Mouse (Mus musculus): ENCODE data around the gene Adgrg1. TPM values are rescaled to one million over a fixed set of nuclear protein-coding genes. Genes with fewer than 3 reads are reported as not detected.
"Not testable (repeated sequence)": the region's sequence is repeated elsewhere in the genome, so short reads cannot be mapped to it uniquely, and the experiment has no call there.

Gene Adgrg1
- polyA plus RNA-seq, 1 experiment from 2014 or later = 208 TPM

- H3K9ac ChIP-seq = no peak overlapping the region
- H3K9me3 ChIP-seq = no peaks in the 10 kb centered on the region
- ATAC-seq (ENCODE audit: low FRiP score, low read depth) = no peak
- no peak overlapping the region for H3K27ac ChIP-seq
- H3K4me2 ChIP-seq (replicated peaks) = no peak overlapping the region
- H3K4me3 ChIP-seq = no peak overlapping the region
- WGBS = 88% methylated on average over 10 of the region's 10 CpGs
- H3K27me3 ChIP-seq (replicated peaks) = no peaks in the 10 kb centered on the region
- H3K36me3 ChIP-seq = no peaks in the 10 kb centered on the region
- 0 out of 2 replicates have a peak, but pooled peaks cover 4% of the 10 kb centered on the region for H3K4me1 ChIP-seq
Measured at GRCm38 (mm10) chr8:95020821-95021220, 46.3 kb downstream of the Adgrg1 start.

- Histone ChIP-seq H3K9me3 (no peaks in the 10 kb centered on the region), H3K4me3 (no peak overlapping the region), H3K36me3 (no peaks in the 10 kb centered on the region), H3K4me2 (replicated peaks) (no peak overlapping the region), H3K27me3 (replicated peaks) (no peaks in the 10 kb centered on the region), H3K4me1 (no peaks in the 10 kb centered on the region), H3K9ac (no peak overlapping the region), H3K27ac (no peak overlapping the region)
- no peak for ATAC-seq (ENCODE audit: low FRiP score, low read depth)
- WGBS = 32% methylated on average over 8 of the region's 8 CpGs
Measured at GRCm38 (mm10) chr8:95023201-95023600, 48.6 kb downstream of the Adgrg1 start.

- no peak overlapping the region for H3K27ac ChIP-seq
- WGBS = 79% methylated on average over 4 of the region's 4 CpGs
- H3K4me3 ChIP-seq = no peak overlapping the region
- H3K9ac ChIP-seq = no peak overlapping the region
- no peaks in the 10 kb centered on the region for H3K9me3 ChIP-seq
- no peaks in the 10 kb centered on the region for H3K4me1 ChIP-seq
- H3K4me2 ChIP-seq (replicated peaks) = no peak overlapping the region
- ATAC-seq (ENCODE audit: low FRiP score, low read depth) = no peak
- H3K36me3 ChIP-seq = no peaks in the 10 kb centered on the region
- H3K27me3 ChIP-seq (replicated peaks) = no peaks in the 10 kb centered on the region
Measured at GRCm38 (mm10) chr8:95024387-95024786, 49.8 kb downstream of the Adgrg1 start.

GRCm38 (mm10) chr8:95025421-95025820, 50.9 kb downstream of the Adgrg1 start:
- 64% methylated on average over 2 of the region's 2 CpGs for WGBS
- no peaks in the 10 kb centered on the region for H3K36me3 ChIP-seq
- ATAC-seq (ENCODE audit: low FRiP score, low read depth) = no peak
- no peak overlapping the region for H3K27ac ChIP-seq
- no peaks in the 10 kb centered on the region for H3K4me1 ChIP-seq
- no peak overlapping the region for H3K4me2 ChIP-seq (replicated peaks)
- no peaks in the 10 kb centered on the region for H3K9me3 ChIP-seq
- H3K9ac ChIP-seq = no peak overlapping the region
- no peaks in the 10 kb centered on the region for H3K27me3 ChIP-seq (replicated peaks)
- no peak overlapping the region for H3K4me3 ChIP-seq

GRCm38 (mm10) chr8:95028391-95028790, 53.8 kb downstream of the Adgrg1 start:
- H3K9me3 ChIP-seq; H3K9ac ChIP-seq; H3K4me1 ChIP-seq; H3K27me3 ChIP-seq (replicated peaks); H3K36me3 ChIP-seq; ATAC-seq (ENCODE audit: low FRiP score, low read depth); H3K4me2 ChIP-seq (replicated peaks); H3K27ac ChIP-seq; H3K4me3 ChIP-seq: not testable (repeated sequence)
- 58% methylated on average over 7 of the region's 7 CpGs for WGBS

- Histone ChIP-seq H3K27ac (no peak overlapping the region), H3K36me3 (no peaks in the 10 kb centered on the region), H3K9ac (no peak overlapping the region), H3K4me1 (no peaks in the 10 kb centered on the region), H3K4me2 (replicated peaks) (no peak overlapping the region), H3K9me3 (no peaks in the 10 kb centered on the region), H3K4me3 (no peak overlapping the region), H3K27me3 (replicated peaks) (no peaks in the 10 kb centered on the region)
- WGBS = 69% methylated on average over 7 of the region's 7 CpGs
- no peak; the same call in 1 of the 2 replicates for ATAC-seq (ENCODE audit: low FRiP score, low read depth)
Measured at GRCm38 (mm10) chr8:95037106-95037925, 62.8 kb downstream of the Adgrg1 start.

GRCm38 (mm10) chr8:95041883-95042784, 67.6 kb downstream of the Adgrg1 start:
- Histone ChIP-seq H3K4me2 (replicated peaks) (no peak overlapping the region), H3K9ac (no peak overlapping the region), H3K9me3 (no peaks in the 10 kb centered on the region), H3K27ac (no peak overlapping the region), H3K4me1 (no peaks in the 10 kb centered on the region), H3K36me3 (no peaks in the 10 kb centered on the region), H3K27me3 (replicated peaks) (no peaks in the 10 kb centered on the region), H3K4me3 (no peak overlapping the region)
- ATAC-seq (ENCODE audit: low FRiP score, low read depth) = no peak
- 69% methylated on average over 6 of the region's 6 CpGs for WGBS

GRCm38 (mm10) chr8:95044811-95045210, 70.3 kb downstream of the Adgrg1 start:
- H3K4me1 ChIP-seq = no peaks in the 10 kb centered on the region; the same call in 1 of the 2 replicates
- no peak overlapping the region for H3K4me3 ChIP-seq
- no peak overlapping the region for H3K27ac ChIP-seq
- no peaks in the 10 kb centered on the region for H3K27me3 ChIP-seq (replicated peaks)
- no peak overlapping the region for H3K9ac ChIP-seq
- H3K4me2 ChIP-seq (replicated peaks) = no peak overlapping the region
- WGBS = 78% methylated on average over 4 of the region's 4 CpGs
- ATAC-seq (ENCODE audit: low FRiP score, low read depth) = no peak
- H3K9me3 ChIP-seq = no peaks in the 10 kb centered on the region
- no peaks in the 10 kb centered on the region for H3K36me3 ChIP-seq

GRCm38 (mm10) chr8:95046982-95047381, 72.4 kb downstream of the Adgrg1 start:
- Histone ChIP-seq H3K4me3 (no peak overlapping the region), H3K4me1 (no peaks in the 10 kb centered on the region; the same call in 1 of the 2 replicates), H3K9ac (no peak overlapping the region), H3K36me3 (no peaks in the 10 kb centered on the region), H3K27ac (no peak overlapping the region), H3K9me3 (no peaks in the 10 kb centered on the region), H3K27me3 (replicated peaks) (no peaks in the 10 kb centered on the region), H3K4me2 (replicated peaks) (no peak overlapping the region)
- no peak for ATAC-seq (ENCODE audit: low FRiP score, low read depth)
- 79% methylated on average over 3 of the region's 3 CpGs for WGBS

GRCm38 (mm10) chr8:95047884-95048680, 73.5 kb downstream of the Adgrg1 start:
- no peaks in the 10 kb centered on the region for H3K27me3 ChIP-seq (replicated peaks)
- H3K4me3 ChIP-seq = no peak overlapping the region
- no peak overlapping the region for H3K4me2 ChIP-seq (replicated peaks)
- no peaks in the 10 kb centered on the region; the same call in 1 of the 2 replicates for H3K4me1 ChIP-seq
- H3K9me3 ChIP-seq = no peaks in the 10 kb centered on the region
- 71% methylated on average over 6 of the region's 6 CpGs for WGBS
- H3K27ac ChIP-seq = no peak overlapping the region
- no peak overlapping the region for H3K9ac ChIP-seq
- H3K36me3 ChIP-seq = no peaks in the 10 kb centered on the region
- no peak for ATAC-seq (ENCODE audit: low FRiP score, low read depth)

- Histone ChIP-seq H3K27me3 (replicated peaks) (no peaks in the 10 kb centered on the region), H3K4me2 (replicated peaks) (no peak overlapping the region), H3K4me3 (no peak overlapping the region), H3K36me3 (no peaks in the 10 kb centered on the region), H3K9me3 (no peaks in the 10 kb centered on the region), H3K9ac (no peak overlapping the region), H3K27ac (no peak overlapping the region), H3K4me1 (no peaks in the 10 kb centered on the region; the same call in 1 of the 2 replicates)
- no peak for ATAC-seq (ENCODE audit: low FRiP score, low read depth)
- 69% methylated on average over 2 of the region's 2 CpGs for WGBS
Measured at GRCm38 (mm10) chr8:95049636-95050035, 75.1 kb downstream of the Adgrg1 start.

GRCm38 (mm10) chr8:95054438-95054837, 79.9 kb downstream of the Adgrg1 start:
- Histone ChIP-seq H3K36me3 (no peaks in the 10 kb centered on the region), H3K4me2 (replicated peaks) (no peak overlapping the region), H3K9me3 (no peaks in the 10 kb centered on the region), H3K9ac (no peak overlapping the region), H3K4me3 (no peak overlapping the region), H3K27me3 (replicated peaks) (no peaks in the 10 kb centered on the region), H3K27ac (no peak overlapping the region), H3K4me1 (no peaks in the 10 kb centered on the region)
- ATAC-seq (ENCODE audit: low FRiP score, low read depth) = no peak
- WGBS = 56% methylated on average over 6 of the region's 6 CpGs

Data from neural tube, embryonic 12.5 days (tissue).